Mouse (Mus musculus): ENCODE data around the gene Gm10277. TPM values are rescaled to one million over a fixed set of nuclear protein-coding genes. Genes with fewer than 3 reads are reported as not detected.

The Gm10277 gene
- total RNA-seq, 1 experiment from 2014 or later, result not detected

- ATAC-seq (replicated peaks; ENCODE audit: insufficient number of reproducible peaks, low FRiP score, low TSS enrichment, poor library complexity, severe bottlenecking), result peak; percentile 72
Observed at GRCm38 (mm10) chr11:77802341-77802865, 14.9 kb upstream of the Gm10277 start.

- peak; percentile 86 for ATAC-seq (replicated peaks; ENCODE audit: insufficient number of reproducible peaks, low FRiP score, low TSS enrichment, poor library complexity, severe bottlenecking)
Observed at GRCm38 (mm10) chr11:77800869-77801701, 13.5 kb upstream of the Gm10277 start.

GRCm38 (mm10) chr11:77800491-77800868 lies 12.9 kb upstream of the Gm10277 start:
- ATAC-seq (replicated peaks; ENCODE audit: insufficient number of reproducible peaks, low FRiP score, low TSS enrichment, poor library complexity, severe bottlenecking), result no peak

- ATAC-seq (replicated peaks; ENCODE audit: insufficient number of reproducible peaks, low FRiP score, low TSS enrichment, poor library complexity, severe bottlenecking), result no peak
Observed at GRCm38 (mm10) chr11:77795216-77795615, 7.7 kb upstream of the Gm10277 start.

GRCm38 (mm10) chr11:77793238-77793930 lies 5.8 kb upstream of the Gm10277 start:
- ATAC-seq (replicated peaks; ENCODE audit: insufficient number of reproducible peaks, low FRiP score, low TSS enrichment, poor library complexity, severe bottlenecking), result peak; percentile 98

GRCm38 (mm10) chr11:77792566-77792909 lies 5.0 kb upstream of the Gm10277 start:
- no peak for ATAC-seq (replicated peaks; ENCODE audit: insufficient number of reproducible peaks, low FRiP score, low TSS enrichment, poor library complexity, severe bottlenecking)

- ATAC-seq (replicated peaks; ENCODE audit: insufficient number of reproducible peaks, low FRiP score, low TSS enrichment, poor library complexity, severe bottlenecking), result no peak
Observed at GRCm38 (mm10) chr11:77791752-77792565, 4.4 kb upstream of the Gm10277 start.

GRCm38 (mm10) chr11:77791241-77791727 lies 3.7 kb upstream of the Gm10277 start:
- ATAC-seq (replicated peaks; ENCODE audit: insufficient number of reproducible peaks, low FRiP score, low TSS enrichment, poor library complexity, severe bottlenecking), result no peak

GRCm38 (mm10) chr11:77790286-77790685 lies 2.7 kb upstream of the Gm10277 start:
- ATAC-seq (replicated peaks; ENCODE audit: insufficient number of reproducible peaks, low FRiP score, low TSS enrichment, poor library complexity, severe bottlenecking), result no peak

- no peak for ATAC-seq (replicated peaks; ENCODE audit: insufficient number of reproducible peaks, low FRiP score, low TSS enrichment, poor library complexity, severe bottlenecking)
Observed at GRCm38 (mm10) chr11:77789512-77789911, 2.0 kb upstream of the Gm10277 start.

- ATAC-seq (replicated peaks; ENCODE audit: insufficient number of reproducible peaks, low FRiP score, low TSS enrichment, poor library complexity, severe bottlenecking), result peak; percentile 77
Observed at GRCm38 (mm10) chr11:77785768-77786561, 1.6 kb downstream of the Gm10277 start.

- ATAC-seq (replicated peaks; ENCODE audit: insufficient number of reproducible peaks, low FRiP score, low TSS enrichment, poor library complexity, severe bottlenecking), result no peak
Observed at GRCm38 (mm10) chr11:77785396-77785767, 2.2 kb downstream of the Gm10277 start.

- no peak for ATAC-seq (replicated peaks; ENCODE audit: insufficient number of reproducible peaks, low FRiP score, low TSS enrichment, poor library complexity, severe bottlenecking)
Observed at GRCm38 (mm10) chr11:77784894-77785293, 2.7 kb downstream of the Gm10277 start.

GRCm38 (mm10) chr11:77783747-77784646 lies 3.5 kb downstream of the Gm10277 start:
- ATAC-seq (replicated peaks; ENCODE audit: insufficient number of reproducible peaks, low FRiP score, low TSS enrichment, poor library complexity, severe bottlenecking), result peak; percentile 18; the same call in 1 of the 2 replicates

GRCm38 (mm10) chr11:77783211-77783746 lies 4.3 kb downstream of the Gm10277 start:
- no peak for ATAC-seq (replicated peaks; ENCODE audit: insufficient number of reproducible peaks, low FRiP score, low TSS enrichment, poor library complexity, severe bottlenecking)

GRCm38 (mm10) chr11:77782104-77782815 lies 5.3 kb downstream of the Gm10277 start:
- no peak for ATAC-seq (replicated peaks; ENCODE audit: insufficient number of reproducible peaks, low FRiP score, low TSS enrichment, poor library complexity, severe bottlenecking)

Measured in monocyte, adult 5-6 weeks (primary cell).